Mouse (Mus musculus) megakaryocyte, embryonic 14.5 days (primary cell): ENCODE measurements at regions not wholly inside any gene's neighbourhood (a gene's known extent, or its start where the extent isn't known, plus 50 kb on each side); places are given as distances from the start of the nearest gene placed in this dataset.

Source experiments
- FLI1 ChIP-seq: IDR thresholded peaks from 2 replicates; pipeline ENCODE4 v1.6.1; 2012; ENCODE audit warnings: low read length, inconsistent platforms, mixed read lengths
- GATA1 ChIP-seq: IDR thresholded peaks from 3 replicates; pipeline ENCODE4 v1.6.1; 2012; ENCODE audit warnings: mixed read lengths, low read length, inconsistent platforms, borderline replicate concordance

DNA sequence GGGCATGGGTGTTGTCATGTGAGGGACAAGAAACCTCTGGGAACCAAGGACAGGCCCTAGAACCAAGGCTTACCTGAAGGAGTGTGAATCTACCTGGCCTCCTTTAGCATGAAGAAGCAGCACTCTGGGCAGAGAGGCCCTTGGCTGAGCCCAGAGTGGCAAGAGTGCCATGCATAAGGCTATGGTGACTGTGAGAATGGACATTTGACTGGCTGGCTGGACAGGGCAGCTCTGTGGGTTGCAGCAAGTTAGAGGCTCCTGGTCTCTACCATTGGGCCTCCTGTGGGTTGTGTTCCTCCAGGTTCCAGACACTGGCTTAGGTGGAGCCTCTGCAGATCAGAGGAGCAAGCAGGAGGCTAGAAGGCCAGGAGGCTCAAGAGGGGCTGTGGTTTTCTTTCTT, 78.9 kb downstream of the 1700001O22Rik start:
- TF ChIP-seq GATA1 = no peak
- no peak for TF ChIP-seq FLI1
